Mouse (Mus musculus): ENCODE measurements around the gene Depdc7. TPM values are rescaled to one million over a fixed set of nuclear protein-coding genes. Genes with fewer than 3 reads are reported as not detected.

Gene Depdc7
- 6.6 and 8.1 TPM in 2 replicates for polyA plus RNA-seq (2014; fragmentation: Nextera tagmentation; extraction: Ambion mirVana)

DNA sequence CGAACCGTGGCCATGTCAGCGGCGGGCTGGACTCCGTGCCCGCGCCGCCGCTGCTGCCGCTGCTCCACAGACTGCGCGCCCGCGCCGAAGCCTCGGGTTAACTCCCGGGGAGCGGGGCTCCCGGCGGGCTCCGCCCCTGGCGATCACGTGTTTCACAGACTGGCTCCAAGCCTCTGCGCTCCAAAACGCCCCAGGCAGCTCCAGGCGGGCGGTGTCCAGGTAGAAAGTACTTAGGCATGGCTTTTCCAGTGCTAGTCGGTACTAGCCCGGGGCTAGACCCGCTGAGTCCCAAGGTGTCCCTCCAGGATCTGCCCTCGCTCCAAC is at the start of gene Depdc7:
Gene Depdc7, minus strand, starts transcription at position 138 of the 324 bp plus-strand sequence.
- peaks cover 8% of the 10 kb centered on the region; the same call in 1 of the 2 replicates for H3K4me1 ChIP-seq (ENCODE audit: control insufficient read depth, insufficient read depth, low read length)
- no peak within 1 kb of the TSS for H3K27ac ChIP-seq (replicated peaks; ENCODE audit: low read depth, low read length)
- H3K36me3 ChIP-seq (ENCODE audit: control insufficient read depth, insufficient read depth, low read length): no peaks in the 10 kb centered on the region
- H3K9ac ChIP-seq (ENCODE audit: low read depth, low read length): peak within 1 kb of the TSS; percentile 79
- peak within 1 kb of the TSS; percentile 92 for H3K4me2 ChIP-seq (ENCODE audit: low read depth, low read length)
- H3K9me3 ChIP-seq (ENCODE audit: control insufficient read depth, low read length): no peaks in the 10 kb centered on the region
- WGBS: 0% methylated on average over 14 of the region's 31 CpGs
- H3K27me3 ChIP-seq (replicated peaks; ENCODE audit: control insufficient read depth, insufficient read depth, low read length): peaks cover 11% of the 10 kb centered on the region; the same call in 1 of the 2 replicates
- peak within 1 kb of the TSS; percentile 71 for H3K4me3 ChIP-seq (ENCODE audit: low read depth, low read length)
- peak; percentile 89 for ATAC-seq (ENCODE audit: low read depth)
- DNase-seq (ENCODE audit: low spot score): peak; percentile 89

DNA sequence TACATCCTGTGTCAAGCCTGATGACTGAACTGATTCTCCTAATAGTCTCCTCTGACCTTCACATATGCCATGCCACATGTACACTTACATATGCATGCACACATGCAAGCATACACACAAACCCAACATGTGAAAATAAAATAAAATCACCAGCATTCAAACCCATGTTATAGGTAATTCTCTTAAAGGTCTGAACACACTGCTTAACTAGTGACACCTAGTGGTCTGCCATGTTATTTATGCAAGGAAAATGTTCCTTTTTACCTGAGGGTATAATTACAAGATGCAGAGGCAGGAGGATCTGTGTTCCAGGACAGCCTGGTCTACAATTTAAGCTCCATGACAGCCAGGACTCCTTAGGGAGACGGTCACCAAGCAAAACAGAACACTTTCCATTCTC is 32.1 kb upstream of the Depdc7 start:
- no peak overlapping the region for H3K9ac ChIP-seq (ENCODE audit: low read depth, low read length)
- DNase-seq (ENCODE audit: low spot score) (peak; percentile 39), ATAC-seq (ENCODE audit: low read depth) (no peak)
- H3K9me3 ChIP-seq (ENCODE audit: control insufficient read depth, low read length): no peaks in the 10 kb centered on the region
- no peak overlapping the region for H3K4me2 ChIP-seq (ENCODE audit: low read depth, low read length)
- no peaks in the 10 kb centered on the region for H3K27me3 ChIP-seq (replicated peaks; ENCODE audit: control insufficient read depth, insufficient read depth, low read length)
- peaks cover 72% of the 10 kb centered on the region for H3K36me3 ChIP-seq (ENCODE audit: control insufficient read depth, insufficient read depth, low read length)
- H3K4me3 ChIP-seq (ENCODE audit: low read depth, low read length): no peak overlapping the region
- 83% methylated on average over 1 of the region's 1 CpGs for WGBS
- H3K4me1 ChIP-seq (ENCODE audit: control insufficient read depth, insufficient read depth, low read length): no peaks in the 10 kb centered on the region
- H3K27ac ChIP-seq (replicated peaks; ENCODE audit: low read depth, low read length): no peak overlapping the region

GRCm38 (mm10) chr2:104768697-104769096 is 26.0 kb upstream of the Depdc7 start:
- no peaks in the 10 kb centered on the region for H3K4me1 ChIP-seq (ENCODE audit: control insufficient read depth, insufficient read depth, low read length)
- no peak overlapping the region for H3K27ac ChIP-seq (replicated peaks; ENCODE audit: low read depth, low read length)
- DNase-seq (ENCODE audit: low spot score) (no peak), ATAC-seq (ENCODE audit: low read depth) (no peak)
- no peak overlapping the region for H3K4me2 ChIP-seq (ENCODE audit: low read depth, low read length)
- WGBS: 96% methylated on average over 1 of the region's 1 CpGs
- no peaks in the 10 kb centered on the region for H3K27me3 ChIP-seq (replicated peaks; ENCODE audit: control insufficient read depth, insufficient read depth, low read length)
- H3K36me3 ChIP-seq (ENCODE audit: control insufficient read depth, insufficient read depth, low read length): peaks cover 73% of the 10 kb centered on the region
- H3K9me3 ChIP-seq (ENCODE audit: control insufficient read depth, low read length): no peaks in the 10 kb centered on the region
- no peak overlapping the region for H3K4me3 ChIP-seq (ENCODE audit: low read depth, low read length)
- no peak overlapping the region for H3K9ac ChIP-seq (ENCODE audit: low read depth, low read length)

GRCm38 (mm10) chr2:104764018-104764417 is 21.3 kb upstream of the Depdc7 start:
- DNase-seq (ENCODE audit: low spot score) (no peak), ATAC-seq (ENCODE audit: low read depth) (no peak)
- H3K4me2 ChIP-seq (ENCODE audit: low read depth, low read length): no peak overlapping the region
- no peaks in the 10 kb centered on the region for H3K27me3 ChIP-seq (replicated peaks; ENCODE audit: control insufficient read depth, insufficient read depth, low read length)
- no peaks in the 10 kb centered on the region for H3K9me3 ChIP-seq (ENCODE audit: control insufficient read depth, low read length)
- no peak overlapping the region for H3K9ac ChIP-seq (ENCODE audit: low read depth, low read length)
- WGBS: 89% methylated on average over 4 of the region's 4 CpGs
- H3K4me1 ChIP-seq (ENCODE audit: control insufficient read depth, insufficient read depth, low read length): no peaks in the 10 kb centered on the region
- no peak overlapping the region for H3K27ac ChIP-seq (replicated peaks; ENCODE audit: low read depth, low read length)
- peaks cover 71% of the 10 kb centered on the region for H3K36me3 ChIP-seq (ENCODE audit: control insufficient read depth, insufficient read depth, low read length)
- H3K4me3 ChIP-seq (ENCODE audit: low read depth, low read length): no peak overlapping the region

DNA sequence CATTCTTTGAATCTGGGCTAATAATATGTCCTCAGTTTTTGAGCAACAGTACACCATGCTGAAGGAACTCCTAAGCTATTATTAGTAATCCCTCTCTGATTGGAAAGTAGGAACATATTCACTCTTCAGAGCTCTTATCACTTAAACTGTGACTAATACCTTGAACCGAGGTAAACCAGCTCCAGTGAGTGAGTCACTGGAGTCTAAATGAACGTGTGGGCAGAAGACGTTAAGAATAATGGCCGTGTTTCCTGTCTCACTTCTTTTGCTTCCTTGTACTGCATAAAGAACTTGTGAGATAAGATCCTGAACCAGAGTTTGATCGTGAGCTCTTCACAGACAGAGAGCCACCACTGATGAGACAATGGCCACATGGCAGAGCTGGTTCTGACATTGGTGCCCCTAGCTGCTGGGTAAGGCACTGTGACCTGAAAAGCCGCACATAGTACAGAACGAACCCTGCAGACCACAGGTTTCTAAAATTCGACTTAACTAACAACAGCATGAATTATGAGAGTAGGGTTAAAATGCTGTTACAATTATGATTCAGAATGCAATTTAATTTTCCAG is 20.5 kb upstream of the Depdc7 start:
- 75% methylated on average over 8 of the region's 8 CpGs for WGBS

DNA sequence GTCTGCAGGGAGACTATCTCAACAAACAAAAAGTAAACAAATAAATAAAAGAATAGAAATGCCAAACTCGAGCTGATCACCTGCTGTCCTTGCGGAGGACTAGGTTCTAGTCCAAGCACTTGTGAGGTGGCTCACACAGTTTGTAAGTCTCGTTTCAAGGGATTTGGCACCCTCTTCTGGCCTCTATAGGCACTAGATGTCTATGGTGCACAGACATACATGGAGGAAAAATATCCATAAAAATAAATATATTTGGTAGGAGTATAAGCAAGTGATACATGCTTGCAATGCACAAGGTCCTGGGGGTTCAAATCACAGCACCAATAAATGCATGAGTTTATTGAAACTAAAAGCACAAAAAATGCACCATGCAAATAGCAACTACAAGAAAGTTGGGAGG is 7.9 kb upstream of the Depdc7 start:
- H3K4me2 ChIP-seq (ENCODE audit: low read depth, low read length): no peak overlapping the region
- 54% methylated on average over 3 of the region's 3 CpGs for WGBS
- no peak overlapping the region for H3K9ac ChIP-seq (ENCODE audit: low read depth, low read length)
- no peak overlapping the region for H3K27ac ChIP-seq (replicated peaks; ENCODE audit: low read depth, low read length)
- 0 out of 2 replicates have a peak, but pooled peaks have one; percentile 53 for ATAC-seq (ENCODE audit: low read depth)
- H3K4me3 ChIP-seq (ENCODE audit: low read depth, low read length): no peak overlapping the region
- peak; percentile 45 for DNase-seq (ENCODE audit: low spot score)
- no peaks in the 10 kb centered on the region for H3K27me3 ChIP-seq (replicated peaks; ENCODE audit: control insufficient read depth, insufficient read depth, low read length)
- H3K9me3 ChIP-seq (ENCODE audit: control insufficient read depth, low read length): no peaks in the 10 kb centered on the region
- 0 out of 2 replicates have a peak, but pooled peaks cover 7% of the 10 kb centered on the region for H3K36me3 ChIP-seq (ENCODE audit: control insufficient read depth, insufficient read depth, low read length)
- no peaks in the 10 kb centered on the region for H3K4me1 ChIP-seq (ENCODE audit: control insufficient read depth, insufficient read depth, low read length)

More for the DNA sequence above, 20.5 kb upstream of the Depdc7 start:
- no peak for DNase-seq (ENCODE audit: low spot score)
- no peak for ATAC-seq (ENCODE audit: low read depth)
- Histone ChIP-seq H3K9me3 (ENCODE audit: control insufficient read depth, low read length) (no peaks in the 10 kb centered on the region), H3K9ac (ENCODE audit: low read depth, low read length) (no peak overlapping the region), H3K36me3 (ENCODE audit: control insufficient read depth, insufficient read depth, low read length) (peaks cover 68% of the 10 kb centered on the region), H3K4me2 (ENCODE audit: low read depth, low read length) (no peak overlapping the region), H3K4me1 (ENCODE audit: control insufficient read depth, insufficient read depth, low read length) (no peaks in the 10 kb centered on the region), H3K27me3 (replicated peaks; ENCODE audit: control insufficient read depth, insufficient read depth, low read length) (no peaks in the 10 kb centered on the region), H3K4me3 (ENCODE audit: low read depth, low read length) (no peak overlapping the region), H3K27ac (replicated peaks; ENCODE audit: low read depth, low read length) (no peak overlapping the region)

- WGBS: 82% methylated on average over 5 of the region's 5 CpGs
- H3K27ac ChIP-seq (replicated peaks; ENCODE audit: low read depth, low read length): no peak overlapping the region
- ATAC-seq (ENCODE audit: low read depth): no peak
- H3K9me3 ChIP-seq (ENCODE audit: control insufficient read depth, low read length): no peaks in the 10 kb centered on the region
- H3K27me3 ChIP-seq (replicated peaks; ENCODE audit: control insufficient read depth, insufficient read depth, low read length): no peaks in the 10 kb centered on the region
- H3K36me3 ChIP-seq (ENCODE audit: control insufficient read depth, insufficient read depth, low read length): 0 out of 2 replicates have a peak, but pooled peaks cover 3% of the 10 kb centered on the region
- no peak overlapping the region for H3K4me2 ChIP-seq (ENCODE audit: low read depth, low read length)
- no peak overlapping the region for H3K9ac ChIP-seq (ENCODE audit: low read depth, low read length)
- no peak for DNase-seq (ENCODE audit: low spot score)
- no peak overlapping the region for H3K4me3 ChIP-seq (ENCODE audit: low read depth, low read length)
- H3K4me1 ChIP-seq (ENCODE audit: control insufficient read depth, insufficient read depth, low read length): no peaks in the 10 kb centered on the region
Observed at GRCm38 (mm10) chr2:104748652-104749183, 6.0 kb upstream of the Depdc7 start.

GRCm38 (mm10) chr2:104746251-104746650 is 3.6 kb upstream of the Depdc7 start:
- no peaks in the 10 kb centered on the region for H3K36me3 ChIP-seq (ENCODE audit: control insufficient read depth, insufficient read depth, low read length)
- ATAC-seq (ENCODE audit: low read depth) (no peak), DNase-seq (ENCODE audit: low spot score) (peak; percentile 14)
- peaks cover 9% of the 10 kb centered on the region; the same call in 1 of the 2 replicates for H3K27me3 ChIP-seq (replicated peaks; ENCODE audit: control insufficient read depth, insufficient read depth, low read length)
- peaks cover 6% of the 10 kb centered on the region; the same call in 1 of the 2 replicates for H3K4me1 ChIP-seq (ENCODE audit: control insufficient read depth, insufficient read depth, low read length)
- H3K4me3 ChIP-seq (ENCODE audit: low read depth, low read length): no peak overlapping the region
- no peaks in the 10 kb centered on the region for H3K9me3 ChIP-seq (ENCODE audit: control insufficient read depth, low read length)
- WGBS: 58% methylated on average over 8 of the region's 8 CpGs
- no peak overlapping the region for H3K9ac ChIP-seq (ENCODE audit: low read depth, low read length)
- H3K4me2 ChIP-seq (ENCODE audit: low read depth, low read length): no peak overlapping the region
- no peak overlapping the region for H3K27ac ChIP-seq (replicated peaks; ENCODE audit: low read depth, low read length)

DNA sequence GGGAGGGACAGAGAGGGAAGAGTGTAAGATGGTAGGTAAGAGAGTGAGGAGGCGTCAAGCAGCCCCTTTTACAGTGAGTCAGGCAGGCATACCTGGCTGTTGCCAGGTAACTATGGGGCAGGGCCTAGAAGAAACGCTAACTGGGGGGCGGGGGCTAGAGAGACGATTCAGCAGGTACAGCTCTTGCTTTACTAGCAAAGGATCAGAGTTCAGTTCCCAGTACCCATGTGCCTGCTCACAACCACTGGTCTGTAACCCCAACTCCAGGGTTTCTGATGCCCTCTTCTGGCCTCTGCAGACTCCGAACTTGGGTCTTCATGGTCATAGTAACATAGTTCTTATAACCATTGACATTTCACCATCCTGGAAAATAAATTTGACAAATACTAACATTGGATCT is 1.3 kb upstream of the Depdc7 start:
- Histone ChIP-seq H3K36me3 (ENCODE audit: control insufficient read depth, insufficient read depth, low read length) (no peaks in the 10 kb centered on the region), H3K27ac (replicated peaks; ENCODE audit: low read depth, low read length) (no peak overlapping the region), H3K9ac (ENCODE audit: low read depth, low read length) (no peak overlapping the region), H3K4me1 (ENCODE audit: control insufficient read depth, insufficient read depth, low read length) (peaks cover 8% of the 10 kb centered on the region; the same call in 1 of the 2 replicates), H3K4me2 (ENCODE audit: low read depth, low read length) (no peak overlapping the region), H3K27me3 (replicated peaks; ENCODE audit: control insufficient read depth, insufficient read depth, low read length) (peaks cover 11% of the 10 kb centered on the region; the same call in 1 of the 2 replicates), H3K9me3 (ENCODE audit: control insufficient read depth, low read length) (no peaks in the 10 kb centered on the region), H3K4me3 (ENCODE audit: low read depth, low read length) (no peak overlapping the region)
- ATAC-seq (ENCODE audit: low read depth): no peak
- WGBS: 52% methylated on average over 5 of the region's 5 CpGs
- DNase-seq (ENCODE audit: low spot score): no peak
